Mouse (Mus musculus) liver, embryonic 11.5 days (tissue): ENCODE data around the gene Pdcd6ip. TPM values are rescaled to one million over a fixed set of nuclear protein-coding genes. Genes with fewer than 3 reads are reported as not detected.
"Not testable (repeated sequence)": the region's sequence is repeated elsewhere in the genome, so short reads cannot be mapped to it uniquely, and the experiment has no call there.

Source experiments
- ATAC-seq: fragments of 200-750 bp; cut with Nextera tagmentation; replicated peaks from 2 replicates; pipeline ENCODE4 v1.8.0; 2017; ENCODE audit warnings: moderate number of reproducible peaks, mild to moderate bottlenecking, moderate TSS enrichment, moderate library complexity; ENCODE audit not compliant: low FRiP score
- DNase-seq: peaks from one replicate; pipeline ENCODE4 v3.0.0-alpha.2; 2017; ENCODE audit warnings: low spot score
- H3K27ac ChIP-seq: fragments of 300-500 bp; sonication (generic); 2 replicates; pipeline ENCODE4 v1.5.1; 2014; ENCODE audit warnings: mild to moderate bottlenecking, low read depth, low read length, control low read depth
- H3K27me3 ChIP-seq: fragments of 300-500 bp; sonication (generic); replicated peaks from 2 replicates; pipeline ENCODE4 v1.6.1; 2014; ENCODE audit warnings: low read length, mixed read lengths; ENCODE audit not compliant: control insufficient read depth, insufficient read depth
- H3K36me3 ChIP-seq: fragments of 300-500 bp; sonication (generic); 2 replicates; pipeline ENCODE4 v1.6.1; 2014; ENCODE audit warnings: mild to moderate bottlenecking, low read length, moderate library complexity, mixed read lengths; ENCODE audit not compliant: control insufficient read depth, insufficient read depth
- H3K4me1 ChIP-seq: fragments of 300-500 bp; sonication (generic); replicated peaks from 2 replicates; pipeline ENCODE4 v1.6.1; 2014; ENCODE audit warnings: low read length, mixed read lengths; ENCODE audit not compliant: control insufficient read depth, insufficient read depth
- H3K4me2 ChIP-seq: fragments of 300-500 bp; sonication (generic); 2 replicates; pipeline ENCODE4 v1.6.1; 2014; ENCODE audit warnings: mild to moderate bottlenecking, control low read depth, moderate library complexity
- H3K4me3 ChIP-seq: fragments of 300-500 bp; sonication (generic); 2 replicates; pipeline ENCODE4 v1.5.1; 2014; ENCODE audit warnings: low read depth, low read length, control low read depth
- H3K9ac ChIP-seq: fragments of 300-500 bp; sonication (generic); 2 replicates; pipeline ENCODE4 v1.6.1; 2014; ENCODE audit warnings: low read depth, low read length, control low read depth
- H3K9me3 ChIP-seq: fragments of 300-500 bp; sonication (generic); 2 replicates; pipeline ENCODE4 v1.6.1; 2016; ENCODE audit warnings: low read length, inconsistent platforms, mixed read lengths; ENCODE audit not compliant: control insufficient read depth
- WGBS: fragments of 180-500 bp; shearing (Covaris S2); extraction: QIAGEN DNeasy Blood & Tissue Kit; methylation state at CpG from one replicate; pipeline ENCODE4 v1.1.7; 2014; 5-methylcytosine and 5-hydroxymethylcytosine counted together
- polyA plus RNA-seq: library from polyadenylated mRNA; unstranded; fragments of >200 nt; fragmentation: Nextera tagmentation; extraction: Ambion mirVana; gene quantifications from 2 replicates; pipeline ENCODE4 v1.2.1, GENCODE M21; 2014

Gene Pdcd6ip
- polyA plus RNA-seq, 1 experiment from 2014 or later: 66.4 TPM

DNA sequence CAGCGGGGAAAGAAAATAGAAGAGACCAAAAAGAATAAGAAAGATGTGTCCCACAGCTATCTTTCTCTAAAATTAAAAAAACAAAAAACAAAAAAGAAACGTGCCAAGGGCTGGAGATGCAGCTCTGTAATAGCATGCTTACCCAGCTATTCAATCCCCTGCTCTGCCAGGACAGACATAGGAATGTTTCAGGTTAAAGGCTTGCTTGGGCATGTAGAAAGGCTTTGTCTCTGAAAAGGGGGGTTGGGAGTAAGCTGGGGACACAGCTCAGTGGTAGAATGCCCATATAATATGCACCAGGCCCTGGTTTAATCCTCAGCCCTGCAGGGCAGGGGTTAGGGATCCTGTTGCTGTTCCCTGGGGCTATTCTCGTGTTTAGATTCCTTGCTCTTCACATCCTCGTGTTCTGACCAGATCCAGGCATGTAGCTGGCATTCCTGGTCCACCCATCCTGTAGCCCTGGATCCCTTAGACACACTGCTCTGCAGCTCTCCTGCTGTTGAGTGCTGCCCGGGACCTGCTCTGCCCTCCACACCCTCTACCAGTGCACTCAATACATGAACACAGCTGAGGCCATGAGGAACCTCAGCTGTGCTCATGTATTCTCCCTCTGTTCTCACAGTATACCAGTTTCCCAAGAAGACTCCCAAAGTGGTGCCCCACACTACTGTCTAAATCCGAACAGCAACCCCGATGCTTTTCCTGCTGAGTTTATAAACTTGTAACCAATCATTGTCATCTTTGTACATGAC lies 37.8 kb downstream of the Pdcd6ip start:
- H3K36me3 ChIP-seq: peaks cover 36% of the 10 kb centered on the region
- H3K27me3 ChIP-seq: no peaks in the 10 kb centered on the region
- DNase-seq: no peak
- H3K4me2 ChIP-seq: no peak overlapping the region
- 90% methylated on average over 7 of the region's 7 CpGs for WGBS
- no peak overlapping the region for H3K27ac ChIP-seq
- H3K4me3 ChIP-seq: no peak overlapping the region
- no peaks in the 10 kb centered on the region for H3K4me1 ChIP-seq
- no peak for ATAC-seq
- H3K9me3 ChIP-seq: no peaks in the 10 kb centered on the region
- no peak overlapping the region for H3K9ac ChIP-seq

DNA sequence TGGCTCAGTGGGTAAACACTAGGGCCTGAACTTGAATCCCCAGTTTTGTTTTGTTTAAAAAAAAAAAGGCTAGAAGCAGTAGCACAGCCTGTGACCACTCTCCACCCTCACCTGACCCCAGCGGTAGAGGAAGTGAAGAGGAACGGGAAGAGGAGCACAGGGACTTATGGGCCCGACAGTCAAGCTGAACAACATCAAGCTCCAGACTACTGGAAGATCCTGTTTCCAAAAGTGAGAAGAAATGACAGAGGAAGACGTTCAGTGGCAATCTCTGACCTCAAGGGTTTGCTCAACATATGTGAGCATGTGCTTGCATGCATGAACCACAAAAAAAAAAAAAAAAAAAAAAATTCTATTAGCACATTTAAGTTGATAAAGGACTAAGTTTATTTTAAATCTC lies 44.6 kb downstream of the Pdcd6ip start:
- no peak overlapping the region for H3K4me3 ChIP-seq
- peaks cover 30% of the 10 kb centered on the region for H3K36me3 ChIP-seq
- DNase-seq (no peak), ATAC-seq (no peak)
- no peaks in the 10 kb centered on the region for H3K27me3 ChIP-seq
- no peak overlapping the region for H3K4me2 ChIP-seq
- H3K27ac ChIP-seq: no peak overlapping the region
- WGBS: 70% methylated on average over 4 of the region's 4 CpGs
- no peaks in the 10 kb centered on the region for H3K9me3 ChIP-seq
- no peak overlapping the region for H3K9ac ChIP-seq
- no peaks in the 10 kb centered on the region for H3K4me1 ChIP-seq

DNA sequence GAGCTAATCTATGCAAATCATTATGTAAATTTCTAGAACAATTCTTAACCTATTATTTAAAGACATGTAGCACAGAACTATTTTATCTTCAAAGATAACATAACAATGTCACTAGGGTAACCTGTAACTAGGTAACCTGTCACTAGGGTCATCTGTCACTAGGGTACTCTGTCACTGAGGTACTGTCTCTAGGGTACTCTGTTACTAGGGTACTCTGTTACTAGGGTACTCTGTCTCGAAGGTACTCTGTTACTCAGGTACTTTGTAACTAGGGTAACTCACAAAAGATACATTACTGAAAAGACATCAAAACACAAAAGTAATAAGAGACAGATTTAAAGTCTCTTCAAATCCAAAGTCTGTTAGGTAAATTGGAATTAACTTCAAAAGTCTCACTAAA lies 50.2 kb downstream of the Pdcd6ip start:
- Histone ChIP-seq H3K9me3 (no peaks in the 10 kb centered on the region), H3K9ac (no peak overlapping the region), H3K4me2 (no peak overlapping the region), H3K4me1 (no peaks in the 10 kb centered on the region), H3K27me3 (no peaks in the 10 kb centered on the region), H3K36me3 (peaks cover 32% of the 10 kb centered on the region; the same call in 1 of the 2 replicates), H3K4me3 (no peak overlapping the region), H3K27ac (no peak overlapping the region)
- ATAC-seq (no peak), DNase-seq (no peak)
- 91% methylated on average over 1 of the region's 1 CpGs for WGBS

DNA sequence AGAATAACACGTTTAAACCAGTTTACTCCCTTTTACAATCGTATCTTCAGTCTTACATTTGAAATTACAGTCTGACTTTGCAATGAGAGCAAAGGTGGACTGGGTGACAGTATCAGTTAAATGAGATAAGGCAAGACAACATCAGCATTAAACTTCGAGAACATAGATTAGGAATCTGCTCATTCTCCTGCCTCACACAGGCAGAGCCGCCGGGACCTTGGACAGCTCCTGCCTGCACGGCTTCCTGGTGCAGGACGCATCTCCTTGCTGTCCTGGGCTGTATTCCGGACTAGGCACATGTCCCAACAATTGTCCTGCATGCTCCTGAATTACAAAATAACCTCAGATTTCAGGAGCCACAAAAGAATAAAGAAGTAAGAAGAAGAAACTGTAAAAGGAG lies 54.5 kb downstream of the Pdcd6ip start:
- Histone ChIP-seq H3K4me2 (no peak overlapping the region), H3K4me1 (no peaks in the 10 kb centered on the region), H3K36me3 (peaks cover 21% of the 10 kb centered on the region; the same call in 1 of the 2 replicates), H3K4me3 (no peak overlapping the region), H3K9ac (no peak overlapping the region), H3K27ac (no peak overlapping the region), H3K27me3 (no peaks in the 10 kb centered on the region), H3K9me3 (no peaks in the 10 kb centered on the region)
- DNase-seq (no peak), ATAC-seq (no peak)
- WGBS: 83% methylated on average over 8 of the region's 8 CpGs

GRCm38 (mm10) chr9:113650787-113651186 lies 57.3 kb downstream of the Pdcd6ip start:
- WGBS: 88% methylated on average over 8 of the region's 8 CpGs
- H3K4me3 ChIP-seq: no peak overlapping the region
- H3K9ac ChIP-seq: no peak overlapping the region
- no peak for ATAC-seq
- H3K27me3 ChIP-seq: no peaks in the 10 kb centered on the region
- no peaks in the 10 kb centered on the region for H3K4me1 ChIP-seq
- no peak overlapping the region for H3K4me2 ChIP-seq
- H3K9me3 ChIP-seq: no peaks in the 10 kb centered on the region
- no peak for DNase-seq
- H3K36me3 ChIP-seq: peaks cover 8% of the 10 kb centered on the region; the same call in 1 of the 2 replicates
- no peak overlapping the region for H3K27ac ChIP-seq

GRCm38 (mm10) chr9:113649211-113649610 lies 58.8 kb downstream of the Pdcd6ip start:
- not testable (repeated sequence) for H3K4me3 ChIP-seq, DNase-seq, ATAC-seq, H3K4me2 ChIP-seq, H3K27me3 ChIP-seq, H3K9ac ChIP-seq, H3K4me1 ChIP-seq, H3K36me3 ChIP-seq, H3K27ac ChIP-seq, H3K9me3 ChIP-seq
- 70% methylated on average over 8 of the region's 8 CpGs for WGBS

GRCm38 (mm10) chr9:113645837-113646169 lies 62.3 kb downstream of the Pdcd6ip start:
- no peak overlapping the region for H3K4me3 ChIP-seq
- no peak overlapping the region for H3K4me2 ChIP-seq
- ATAC-seq: no peak
- H3K27ac ChIP-seq: no peak overlapping the region
- H3K9me3 ChIP-seq: no peaks in the 10 kb centered on the region
- no peak for DNase-seq
- no peak overlapping the region for H3K9ac ChIP-seq
- H3K27me3 ChIP-seq: no peaks in the 10 kb centered on the region
- 45% methylated on average over 5 of the region's 5 CpGs for WGBS
- no peaks in the 10 kb centered on the region for H3K4me1 ChIP-seq
- H3K36me3 ChIP-seq: no peaks in the 10 kb centered on the region

DNA sequence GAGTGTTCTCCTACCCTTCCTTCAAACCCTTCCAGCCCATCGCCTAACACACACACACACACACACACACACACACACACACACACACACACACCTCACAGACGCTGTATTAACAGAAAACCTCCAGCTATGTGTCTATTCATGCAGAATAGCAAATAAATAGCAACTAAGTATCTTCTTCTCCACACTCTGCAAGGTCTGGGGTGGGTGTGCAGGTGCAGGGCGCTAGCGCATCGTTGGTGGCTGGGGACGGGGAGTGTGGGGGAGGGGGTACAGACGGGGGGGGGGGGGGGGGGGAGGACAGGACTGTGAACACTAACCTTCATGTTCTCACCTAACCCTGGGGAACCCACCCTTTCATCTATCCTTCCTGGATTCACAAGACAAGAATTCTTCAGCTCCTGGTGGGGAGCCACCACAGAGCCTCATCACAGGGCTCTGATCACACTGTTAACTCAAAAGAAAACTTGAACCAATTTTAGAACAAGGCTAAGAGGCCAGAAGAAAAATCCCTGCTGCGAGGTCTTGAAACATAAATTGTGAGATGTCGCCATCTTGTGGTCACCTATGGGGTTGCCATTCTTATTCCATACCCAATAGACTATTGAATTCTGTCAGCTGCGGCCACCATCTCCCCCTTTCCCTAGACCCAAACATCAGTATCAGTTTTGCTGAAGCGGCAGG lies 62.8 kb downstream of the Pdcd6ip start:
- Histone ChIP-seq H3K4me3 (no peak overlapping the region), H3K27me3 (no peaks in the 10 kb centered on the region), H3K27ac (no peak overlapping the region), H3K4me1 (no peaks in the 10 kb centered on the region), H3K9ac (no peak overlapping the region), H3K36me3 (no peaks in the 10 kb centered on the region), H3K4me2 (no peak overlapping the region), H3K9me3 (no peaks in the 10 kb centered on the region)
- ATAC-seq (no peak), DNase-seq (no peak)
- 25% methylated on average over 8 of the region's 11 CpGs for WGBS

DNA sequence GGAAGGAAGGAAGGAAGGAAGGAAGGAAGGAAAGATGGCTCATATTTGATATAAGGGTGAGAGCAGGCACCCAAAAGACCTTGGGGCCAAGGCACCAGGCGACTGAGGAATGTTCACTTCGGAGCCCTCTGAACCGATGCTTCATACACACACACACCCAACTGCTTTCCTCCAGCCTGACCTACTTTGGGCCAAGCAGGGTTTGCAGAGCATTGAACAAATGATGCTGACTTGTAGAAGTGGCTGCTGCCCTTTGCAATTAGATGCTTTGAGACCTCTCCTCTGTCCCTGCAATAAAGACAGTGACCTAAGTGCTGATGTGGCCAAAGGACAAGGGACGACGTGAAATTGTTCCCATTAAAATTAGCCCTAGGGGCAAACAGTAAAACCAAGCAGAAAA lies 63.4 kb downstream of the Pdcd6ip start:
- no peaks in the 10 kb centered on the region for H3K9me3 ChIP-seq
- H3K27ac ChIP-seq: no peak overlapping the region
- no peak overlapping the region for H3K4me2 ChIP-seq
- H3K36me3 ChIP-seq: no peaks in the 10 kb centered on the region
- 76% methylated on average over 5 of the region's 5 CpGs for WGBS
- DNase-seq (no peak), ATAC-seq (no peak)
- no peaks in the 10 kb centered on the region for H3K27me3 ChIP-seq
- no peaks in the 10 kb centered on the region for H3K4me1 ChIP-seq
- no peak overlapping the region for H3K9ac ChIP-seq
- H3K4me3 ChIP-seq: no peak overlapping the region
